ENCODE assay signal across 8 mouse cellular contexts in genomic region chr7:34911919-34912897, GRCm38 (mm10). TPM values are rescaled to one million over a fixed set of nuclear protein-coding genes. Genes with fewer than 3 reads are reported as not detected.
DNase-seq lines count a peak whose midpoint lies in the region; ATAC-seq lines count a peak whose summit lies in the region.

Pepd (plus strand) TSS chr7:34912379.

- H3K9me3 ChIP-seq in hindbrain, embryonic 16.5 days (ENCODE audit: control insufficient read depth, low read length), result no peaks in the 10 kb centered on the region
- peaks cover 24% of the 10 kb centered on the region for H3K9me3 ChIP-seq in megakaryocyte, embryonic 14.5 days

- ATAC-seq in hindbrain, embryonic 16.5 days, result peak; percentile 95

- H3K4me2 ChIP-seq in hindbrain, embryonic 16.5 days (ENCODE audit: low read length), result peak within 1 kb of the TSS; percentile 68

- no peak within 1 kb of the TSS for H3K27ac ChIP-seq in hindbrain, embryonic 16.5 days (ENCODE audit: low read depth, low read length)

- peaks cover 6% of the 10 kb centered on the region for H3K4me1 ChIP-seq in hindbrain, embryonic 16.5 days (ENCODE audit: control insufficient read depth, insufficient read depth, low read depth, low read length)
- H3K4me1 ChIP-seq in megakaryocyte, embryonic 14.5 days, result peaks cover 17% of the 10 kb centered on the region

- no peaks in the 10 kb centered on the region for H3K36me3 ChIP-seq in hindbrain, embryonic 16.5 days (ENCODE audit: control insufficient read depth, insufficient read depth, low read length)
- no peaks in the 10 kb centered on the region for H3K36me3 ChIP-seq in megakaryocyte, embryonic 14.5 days (replicated peaks; ENCODE audit: low read length)

- DNase-seq in ZHBTc4 (ENCODE audit: low read depth, low spot score), result peak; percentile 95
- DNase-seq in cerebellum, postnatal 4 days (ENCODE audit: low spot score in 2 of 2), result peak; percentile 55 to 76
- DNase-seq in gastrocnemius, adult 18-20 months (ENCODE audit: low spot score), result peak; percentile 84
- peak; percentile 60 to 80 for DNase-seq in left cerebral cortex, adult 8-10 months (ENCODE audit: low spot score in 2 of 2)
- peak; percentile 90 to 93 for DNase-seq in right cerebral cortex, postnatal 10 days (ENCODE audit: low spot score in 2 of 2)
- DNase-seq in urinary bladder, postnatal 25 days (ENCODE audit: low spot score), result peak; percentile 81

- no peaks in the 10 kb centered on the region for H3K27me3 ChIP-seq in hindbrain, embryonic 16.5 days (replicated peaks; ENCODE audit: control insufficient read depth, insufficient read depth, low read length)
- peaks cover 21% of the 10 kb centered on the region for H3K27me3 ChIP-seq in megakaryocyte, embryonic 14.5 days (replicated peaks)

- H3K4me3 ChIP-seq in hindbrain, embryonic 16.5 days (ENCODE audit: low read length), result peak within 1 kb of the TSS; percentile 70
- peak within 1 kb of the TSS; percentile 99 for H3K4me3 ChIP-seq in megakaryocyte, embryonic 14.5 days (replicated peaks)

- WGBS in hindbrain, embryonic 16.5 days, result 5% methylated on average over 44 of the region's 44 CpGs

- H3K9ac ChIP-seq in hindbrain, embryonic 16.5 days (ENCODE audit: low read depth, low read length), result peak within 1 kb of the TSS; percentile 79

RNA-seq across cellular contexts. Expression of gene Pepd, which starts in this region (rescaled TPM):
- total RNA-seq in gastrocnemius, adult 18-20 months (2021), result 10 to 100 TPM; 26.5 to 27.3 TPM
- 66.2 and 69.5 TPM in 2 replicates for polyA plus RNA-seq in hindbrain, embryonic 16.5 days (2015; fragmentation: Nextera tagmentation; extraction: Ambion mirVana)
- total RNA-seq in left cerebral cortex, adult 8-10 months (2022), result 10 to 100 TPM; 32.5 to 36.0 (median 33.8) TPM
- 4.0 and 8.1 TPM in 2 replicates for polyA plus RNA-seq in megakaryocyte, embryonic 14.5 days (2012; ENCODE audit: insufficient read depth, low replicate concordance)
